Mouse (Mus musculus) C2C12 (cell line): ENCODE data around the gene Ptprn2.

Experiments
- CTCF ChIP-seq: IDR thresholded peaks from one replicate; pipeline ENCODE4 v1.5.1; 2011; ENCODE audit not compliant: control insufficient read depth, insufficient read depth, insufficient read length
- FOSL1 ChIP-seq: IDR thresholded peaks from one replicate; pipeline ENCODE4 v1.8.0; 2011; ENCODE audit warnings: mild to moderate bottlenecking, low read length; ENCODE audit not compliant: poor library complexity, insufficient read depth, severe bottlenecking
- MYOG ChIP-seq: IDR thresholded peaks from one replicate; pipeline ENCODE4 v1.6.1; 2011; ENCODE audit not compliant: control insufficient read depth, insufficient read length; ENCODE audit errors: extremely low read depth

GRCm38 (mm10) chr12:117135205-117135604, 649.7 kb downstream of the Ptprn2 start:
- TF ChIP-seq FOSL1, result no peak
- TF ChIP-seq CTCF, result no peak
- TF ChIP-seq MYOG, result no peak
